Mouse (Mus musculus): ENCODE results near the gene Sapcd1.

DNA sequence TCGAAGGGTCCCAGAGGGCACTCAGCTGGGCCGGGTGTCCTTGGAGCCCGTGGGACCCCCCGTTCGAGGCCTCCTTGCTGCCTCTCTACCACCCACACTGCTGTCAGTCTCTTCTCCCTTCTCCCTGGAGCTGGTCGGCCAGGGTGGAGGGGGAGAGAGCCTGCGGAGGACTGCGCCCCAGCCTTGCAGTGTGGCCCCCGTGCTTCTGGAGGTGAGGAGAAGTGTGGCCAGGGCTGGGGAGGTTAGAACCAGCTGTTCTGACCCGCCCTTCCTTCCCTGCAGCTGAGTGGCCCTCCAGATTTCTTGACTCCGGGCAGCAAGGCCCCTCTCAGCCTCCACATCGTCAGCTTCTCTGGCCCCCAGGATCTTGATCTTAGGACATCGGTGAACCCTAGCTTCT is 3.6 kb downstream of the Sapcd1 start:
- TF ChIP-seq CTCF (IDR thresholded peaks at IDR 0.05; ENCODE audit: low read depth) = no peak
- TF ChIP-seq EP300 (IDR thresholded peaks at IDR 0.05; ENCODE audit: low read depth) = no peak
